Mouse (Mus musculus): ENCODE measurements at regions not wholly inside any gene's neighbourhood (a gene's known extent, or its start where the extent isn't known, plus 50 kb on each side); places are given as distances from the start of the nearest gene placed in this dataset.
A peak's percentile ranks its signal among the peaks of the same experiment; 100 is the strongest.

DNA sequence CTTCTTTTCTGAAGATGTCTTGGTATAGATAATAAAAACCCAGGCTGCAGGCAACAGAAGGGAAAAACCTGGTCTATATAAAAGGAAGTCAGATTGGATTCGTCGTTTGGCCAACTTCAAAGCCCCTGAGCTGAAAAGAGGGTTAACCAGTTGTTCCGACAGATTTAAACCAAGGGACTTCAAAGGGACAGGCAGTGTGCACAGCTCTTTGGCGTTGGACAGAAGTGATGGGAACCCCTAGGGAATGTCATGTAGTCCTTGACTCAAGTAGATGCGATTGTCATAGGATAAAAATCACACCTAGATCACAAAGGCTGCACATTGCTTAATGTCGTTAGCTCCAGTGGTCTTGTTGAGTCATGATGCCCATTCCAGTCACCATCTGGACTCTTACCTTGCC lies 865.8 kb upstream of the Car8 start:
- no peak overlapping the region for H3K4me3 ChIP-seq
- no peaks in the 10 kb centered on the region for H3K4me1 ChIP-seq
- no peaks in the 10 kb centered on the region for H3K36me3 ChIP-seq
- 0 out of 2 replicates have a peak, but pooled peaks cover 5% of the 10 kb centered on the region for H3K9me3 ChIP-seq (replicated peaks)
- WGBS (ENCODE audit: insufficient replicate concordance): 71% methylated on average over 6 of the region's 6 CpGs
- ATAC-seq: no peak
- no peak overlapping the region for H3K9ac ChIP-seq
- no peaks in the 10 kb centered on the region for H3K27me3 ChIP-seq (replicated peaks)
- H3K4me2 ChIP-seq: no peak overlapping the region
- H3K27ac ChIP-seq: no peak overlapping the region

DNA sequence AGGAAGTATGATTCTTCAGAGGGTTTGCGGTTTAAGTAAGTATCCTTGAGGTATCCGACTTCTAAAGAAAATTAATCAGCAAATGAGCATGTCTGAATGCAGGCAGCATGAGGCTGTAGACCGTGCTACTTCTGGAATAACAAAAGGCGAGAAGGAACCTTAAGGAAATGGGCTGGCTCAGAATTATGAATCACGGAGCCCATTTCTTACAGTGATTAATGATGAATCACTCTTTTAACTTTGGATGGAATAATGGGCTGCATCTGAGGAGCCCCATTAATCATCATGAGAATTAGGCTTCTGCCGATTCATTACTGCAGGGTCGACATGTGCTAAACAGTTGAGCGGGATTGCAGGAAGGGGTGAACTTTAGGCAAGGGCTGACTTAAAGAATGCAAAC lies 865.1 kb upstream of the Car8 start:
- Histone ChIP-seq H3K9ac (no peak overlapping the region), H3K27me3 (replicated peaks) (no peaks in the 10 kb centered on the region), H3K36me3 (no peaks in the 10 kb centered on the region), H3K4me1 (no peaks in the 10 kb centered on the region), H3K4me2 (no peak overlapping the region), H3K9me3 (replicated peaks) (0 out of 2 replicates have a peak, but pooled peaks cover 5% of the 10 kb centered on the region), H3K27ac (no peak overlapping the region), H3K4me3 (no peak overlapping the region)
- ATAC-seq: no peak
- 75% methylated on average over 8 of the region's 8 CpGs for WGBS (ENCODE audit: insufficient replicate concordance)

DNA sequence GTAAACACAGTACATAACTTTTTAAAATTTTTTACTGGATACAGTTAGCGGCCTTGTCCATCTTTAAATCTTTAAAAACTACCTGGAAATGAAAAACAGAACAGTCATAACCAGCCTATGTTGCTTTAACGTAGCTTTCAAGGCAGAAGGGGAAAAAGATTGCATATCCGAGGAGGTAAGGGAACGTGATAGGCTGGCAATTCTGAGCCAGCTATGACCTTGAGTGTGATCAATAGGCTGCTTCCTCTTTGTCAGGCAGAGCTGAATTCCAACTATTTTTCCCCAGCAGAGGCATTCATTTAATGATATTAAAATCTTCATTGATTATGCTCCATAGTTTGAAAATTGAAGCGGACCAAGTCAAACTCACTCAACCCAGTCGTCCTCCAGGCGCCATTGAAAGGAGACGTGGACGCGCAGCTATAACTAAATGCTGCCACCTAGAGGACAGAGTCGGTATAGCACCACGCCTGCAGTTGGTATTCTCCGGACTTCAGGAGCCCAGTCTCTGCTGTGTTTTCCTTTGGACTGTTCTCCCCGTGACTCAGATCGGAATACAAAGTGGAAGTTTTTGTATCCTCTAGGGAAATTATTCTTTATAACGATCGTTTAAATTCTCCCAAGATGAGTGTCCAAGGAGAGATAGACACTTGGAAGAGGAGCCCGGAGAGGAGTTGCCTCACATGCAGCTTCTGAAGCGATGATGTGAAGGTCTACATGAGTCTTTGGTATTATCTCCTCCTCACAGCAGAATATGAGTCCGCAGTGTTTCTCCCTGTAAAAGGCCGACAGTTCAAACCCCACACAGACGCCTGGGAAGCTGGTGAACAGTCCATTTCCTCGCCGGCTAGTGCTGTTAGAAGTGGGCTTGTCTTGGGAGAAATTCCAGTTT lies 858.2 kb upstream of the Car8 start:
- ATAC-seq: no peak
- H3K4me1 ChIP-seq: no peaks in the 10 kb centered on the region
- H3K9me3 ChIP-seq (replicated peaks): no peaks in the 10 kb centered on the region
- peak overlapping the region; percentile 36 for H3K4me2 ChIP-seq
- H3K4me3 ChIP-seq: no peak overlapping the region
- no peaks in the 10 kb centered on the region for H3K27me3 ChIP-seq (replicated peaks)
- no peak overlapping the region for H3K27ac ChIP-seq
- WGBS (ENCODE audit: insufficient replicate concordance): 24% methylated on average over 24 of the region's 24 CpGs
- H3K36me3 ChIP-seq: no peaks in the 10 kb centered on the region
- no peak overlapping the region for H3K9ac ChIP-seq

DNA sequence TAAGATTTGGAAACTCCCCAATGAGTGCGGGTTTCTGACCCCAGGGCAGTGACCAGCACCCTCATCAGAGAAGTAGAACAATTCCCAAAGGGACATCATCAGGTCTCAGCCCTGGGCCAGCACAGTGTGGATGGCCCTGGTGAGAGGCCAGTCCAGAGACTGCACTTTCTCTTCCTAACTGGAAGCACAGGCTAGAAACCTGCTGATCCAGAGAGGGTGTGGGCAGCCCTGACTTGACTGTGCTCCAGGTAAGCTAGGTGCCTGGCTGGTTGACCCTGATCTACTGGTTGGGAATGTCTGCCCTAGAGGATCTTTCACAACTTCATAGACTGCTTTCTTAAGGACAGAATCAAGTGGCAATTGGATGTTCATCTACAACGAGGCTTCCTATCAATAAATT lies 857.4 kb upstream of the Car8 start:
- no peaks in the 10 kb centered on the region for H3K4me1 ChIP-seq
- 70% methylated on average over 2 of the region's 2 CpGs for WGBS (ENCODE audit: insufficient replicate concordance)
- no peak overlapping the region for H3K9ac ChIP-seq
- H3K4me2 ChIP-seq: no peak overlapping the region
- H3K27me3 ChIP-seq (replicated peaks): no peaks in the 10 kb centered on the region
- no peaks in the 10 kb centered on the region for H3K9me3 ChIP-seq (replicated peaks)
- no peaks in the 10 kb centered on the region for H3K36me3 ChIP-seq
- ATAC-seq: no peak
- no peak overlapping the region for H3K4me3 ChIP-seq
- H3K27ac ChIP-seq: no peak overlapping the region

DNA sequence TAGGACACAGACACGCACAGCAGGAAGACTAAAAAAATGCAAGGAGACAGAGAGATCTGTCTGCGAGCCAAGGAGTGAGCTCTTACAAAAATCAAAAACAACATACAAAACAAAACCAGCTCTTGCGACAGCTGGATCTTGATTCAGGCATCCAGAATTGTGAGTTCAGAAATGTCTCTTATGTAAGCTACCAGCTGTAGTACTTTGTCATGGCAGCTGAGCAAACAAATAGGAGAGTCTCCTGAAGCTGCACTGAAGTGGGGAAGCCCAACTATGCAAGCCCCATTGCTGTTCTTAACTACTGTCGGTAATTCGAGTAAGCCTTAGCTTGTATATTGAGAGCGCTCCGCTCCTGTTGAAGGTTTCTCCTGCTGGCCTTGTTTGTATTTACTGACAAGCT lies 856.8 kb upstream of the Car8 start:
- no peak overlapping the region for H3K9ac ChIP-seq
- no peak overlapping the region for H3K4me2 ChIP-seq
- H3K27ac ChIP-seq: no peak overlapping the region
- no peaks in the 10 kb centered on the region for H3K36me3 ChIP-seq
- H3K27me3 ChIP-seq (replicated peaks): no peaks in the 10 kb centered on the region
- no peak for ATAC-seq
- H3K9me3 ChIP-seq (replicated peaks): no peaks in the 10 kb centered on the region
- WGBS (ENCODE audit: insufficient replicate concordance): 66% methylated on average over 7 of the region's 7 CpGs
- H3K4me1 ChIP-seq: no peaks in the 10 kb centered on the region
- no peak overlapping the region for H3K4me3 ChIP-seq

DNA sequence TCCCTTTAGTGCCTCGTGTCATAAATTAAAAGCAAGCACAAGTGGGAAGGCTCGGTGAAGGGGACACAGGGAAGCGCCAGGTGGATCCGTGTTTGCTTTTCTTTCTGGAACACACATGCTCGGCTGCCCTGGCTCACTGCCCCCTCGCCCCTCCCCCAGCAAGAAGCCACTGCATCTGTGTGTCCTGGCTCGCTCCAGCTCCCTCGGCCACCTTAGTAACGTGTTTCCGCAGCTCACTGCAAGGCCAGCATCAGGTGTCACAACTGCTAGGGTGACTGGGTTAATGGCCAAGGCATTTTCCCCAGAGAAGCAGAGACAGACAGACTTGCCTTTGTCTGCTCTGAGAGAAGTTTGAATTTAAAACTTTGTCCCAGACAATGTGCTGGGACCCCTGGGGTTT lies 855.7 kb upstream of the Car8 start:
- Histone ChIP-seq H3K36me3 (no peaks in the 10 kb centered on the region), H3K27ac (no peak overlapping the region), H3K27me3 (replicated peaks) (no peaks in the 10 kb centered on the region), H3K9me3 (replicated peaks) (no peaks in the 10 kb centered on the region), H3K4me1 (no peaks in the 10 kb centered on the region), H3K4me3 (no peak overlapping the region), H3K9ac (no peak overlapping the region), H3K4me2 (no peak overlapping the region)
- no peak for ATAC-seq
- WGBS (ENCODE audit: insufficient replicate concordance): 49% methylated on average over 10 of the region's 10 CpGs

DNA sequence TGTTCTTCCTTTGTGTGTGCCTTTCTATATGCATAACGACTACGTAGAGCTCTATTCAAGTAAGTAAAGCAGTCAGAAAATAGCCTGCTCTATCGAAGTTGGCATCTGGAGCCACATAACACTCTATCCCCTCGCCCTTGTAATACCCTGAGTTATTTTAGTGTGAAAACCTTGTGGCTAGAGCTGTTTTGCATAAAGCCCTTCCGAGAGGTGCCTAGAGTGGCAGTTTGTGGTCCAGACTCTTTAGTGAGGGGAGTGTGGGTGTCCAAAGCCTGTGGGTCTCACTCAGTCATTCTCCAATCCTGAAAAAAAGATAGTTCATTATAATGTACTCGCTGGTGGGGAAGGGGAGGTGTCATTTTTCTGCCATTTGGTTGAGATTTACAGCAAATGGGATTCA lies 855.2 kb upstream of the Car8 start:
- 47% methylated on average over 6 of the region's 6 CpGs for WGBS (ENCODE audit: insufficient replicate concordance)
- Histone ChIP-seq H3K9ac (no peak overlapping the region), H3K4me2 (no peak overlapping the region), H3K9me3 (replicated peaks) (no peaks in the 10 kb centered on the region), H3K4me1 (no peaks in the 10 kb centered on the region), H3K27me3 (replicated peaks) (no peaks in the 10 kb centered on the region), H3K27ac (no peak overlapping the region), H3K36me3 (no peaks in the 10 kb centered on the region), H3K4me3 (no peak overlapping the region)
- ATAC-seq: no peak

DNA sequence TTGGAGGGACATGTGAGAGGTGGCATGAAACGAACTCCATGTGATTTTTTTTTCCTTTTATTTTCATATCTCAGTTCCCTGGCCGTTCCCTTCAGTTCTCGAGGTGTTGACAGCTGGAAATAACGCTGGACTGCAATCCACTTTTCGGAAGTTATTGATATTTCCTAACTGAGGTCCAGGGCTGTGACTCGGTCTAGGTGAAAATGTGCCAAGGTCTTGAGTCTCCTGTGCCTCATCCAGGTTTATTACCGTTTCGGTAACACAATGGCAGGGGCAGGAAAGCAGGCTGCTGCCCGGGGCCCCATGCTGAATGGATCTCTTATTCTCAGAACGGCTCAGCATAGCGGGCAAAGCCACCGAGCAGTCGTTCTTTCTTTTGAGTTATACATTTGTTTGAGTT lies 844.7 kb upstream of the Car8 start:
- H3K4me1 ChIP-seq: peaks cover 19% of the 10 kb centered on the region
- 77% methylated on average over 13 of the region's 13 CpGs for WGBS (ENCODE audit: insufficient replicate concordance)
- H3K36me3 ChIP-seq: no peaks in the 10 kb centered on the region
- no peak for ATAC-seq
- no peaks in the 10 kb centered on the region for H3K9me3 ChIP-seq (replicated peaks)
- H3K9ac ChIP-seq: no peak overlapping the region
- H3K27ac ChIP-seq: no peak overlapping the region
- H3K27me3 ChIP-seq (replicated peaks): no peaks in the 10 kb centered on the region
- H3K4me3 ChIP-seq: no peak overlapping the region
- no peak overlapping the region for H3K4me2 ChIP-seq

DNA sequence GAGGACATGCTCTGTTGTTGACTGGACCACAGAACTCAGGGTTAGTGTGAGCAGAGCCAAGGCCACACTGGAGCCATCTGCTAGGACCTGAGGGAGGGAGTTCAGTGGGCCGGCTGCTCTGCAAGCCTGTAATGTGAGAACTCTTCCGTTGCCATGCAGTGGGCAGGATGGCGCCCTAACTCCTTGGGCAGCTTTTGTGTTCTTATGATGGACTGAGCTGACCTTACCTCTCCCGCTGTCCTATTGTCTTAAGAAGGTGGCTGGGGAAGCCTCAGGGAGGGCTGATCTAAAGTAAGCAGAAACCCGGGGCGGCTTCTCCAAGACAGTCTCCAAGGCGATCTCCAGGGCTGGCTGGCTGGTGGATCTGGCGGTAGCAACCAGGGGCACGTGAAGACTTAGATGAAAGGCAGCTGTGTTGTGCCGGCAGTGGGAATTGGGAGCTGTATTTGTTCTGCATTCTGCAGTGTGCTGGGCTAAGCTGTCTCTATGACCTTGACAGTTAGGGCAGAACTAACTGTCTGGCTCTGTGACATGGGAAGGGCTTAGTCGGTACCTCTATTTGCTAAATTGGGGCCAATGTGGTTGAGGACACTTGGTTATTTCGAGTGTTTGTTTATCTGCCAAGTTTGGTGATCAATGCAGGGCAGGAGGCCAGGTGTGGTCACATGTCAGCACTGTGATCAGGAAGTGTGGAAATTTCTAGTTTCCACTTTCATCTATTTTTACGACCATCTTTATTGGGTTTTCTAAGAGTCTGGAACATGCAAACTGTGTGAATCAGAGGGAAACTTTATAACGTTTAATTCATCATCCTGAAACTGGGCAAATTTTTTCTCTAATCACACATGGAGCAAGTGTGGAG lies 843.1 kb upstream of the Car8 start:
- Histone ChIP-seq H3K4me1 (peaks cover 19% of the 10 kb centered on the region), H3K27me3 (replicated peaks) (no peaks in the 10 kb centered on the region), H3K9ac (no peak overlapping the region), H3K36me3 (no peaks in the 10 kb centered on the region), H3K4me3 (no peak overlapping the region), H3K4me2 (no peak overlapping the region), H3K27ac (no peak overlapping the region), H3K9me3 (replicated peaks) (no peaks in the 10 kb centered on the region)
- peak; percentile 18; the same call in 1 of the 2 replicates for ATAC-seq
- 53% methylated on average over 14 of the region's 14 CpGs for WGBS (ENCODE audit: insufficient replicate concordance)

DNA sequence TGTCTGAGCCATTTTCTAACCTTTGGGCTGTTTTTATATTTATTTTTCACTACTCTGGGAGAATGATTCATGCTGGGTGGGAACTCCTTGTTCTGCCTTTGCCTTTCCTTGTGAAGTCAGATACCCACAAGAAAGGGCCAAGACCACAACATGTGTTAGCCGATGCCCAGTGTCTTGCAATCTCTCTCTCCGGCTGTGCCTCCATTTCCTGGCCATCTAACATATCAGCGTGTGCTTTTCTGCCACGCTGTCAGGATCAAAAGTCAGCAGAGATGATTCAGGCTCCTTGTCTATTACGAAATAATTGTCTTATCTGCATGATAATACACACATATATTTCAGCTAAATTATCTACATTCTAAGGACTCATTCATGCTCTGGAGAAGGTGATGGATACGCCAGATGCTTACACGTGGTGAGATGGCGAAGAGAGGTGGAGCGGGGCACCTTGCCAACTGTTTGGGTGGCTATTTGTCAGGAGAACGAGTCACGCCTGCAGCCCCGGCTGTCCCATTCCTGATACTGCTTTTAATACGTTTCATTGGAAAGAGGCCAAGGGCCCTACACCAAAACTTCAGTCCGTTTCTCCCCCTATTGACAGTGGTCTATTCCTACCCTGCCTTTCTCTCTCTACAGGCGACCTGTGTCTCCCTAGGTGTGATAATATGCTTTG lies 842.1 kb upstream of the Car8 start:
- H3K4me2 ChIP-seq: no peak overlapping the region
- ATAC-seq: no peak
- WGBS (ENCODE audit: insufficient replicate concordance): 39% methylated on average over 15 of the region's 15 CpGs
- H3K27me3 ChIP-seq (replicated peaks): no peaks in the 10 kb centered on the region
- no peaks in the 10 kb centered on the region for H3K9me3 ChIP-seq (replicated peaks)
- no peaks in the 10 kb centered on the region for H3K36me3 ChIP-seq
- H3K27ac ChIP-seq: no peak overlapping the region
- H3K4me1 ChIP-seq: peaks cover 19% of the 10 kb centered on the region
- H3K4me3 ChIP-seq: no peak overlapping the region
- H3K9ac ChIP-seq: no peak overlapping the region

DNA sequence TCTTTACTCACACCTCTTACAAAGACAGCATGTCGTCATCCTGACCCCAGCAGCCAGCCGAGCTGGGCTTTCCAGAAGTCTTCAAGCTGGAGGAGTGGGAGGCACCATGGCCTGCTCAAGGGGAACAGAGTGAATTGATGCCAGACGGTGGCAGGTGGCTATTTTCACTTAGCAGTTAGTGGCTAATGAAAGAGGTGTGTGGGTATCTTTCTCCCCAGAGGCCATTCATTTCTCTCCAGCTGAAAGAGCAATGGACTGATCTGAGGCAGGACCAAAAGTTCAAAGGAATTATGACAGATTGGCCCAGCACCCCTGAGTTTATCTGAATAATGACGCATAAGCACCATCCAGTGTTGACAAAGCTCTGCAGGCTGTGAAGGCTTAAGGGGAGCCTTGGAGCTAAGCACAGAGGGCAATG lies 841.0 kb upstream of the Car8 start:
- no peak overlapping the region for H3K4me3 ChIP-seq
- H3K36me3 ChIP-seq: no peaks in the 10 kb centered on the region
- no peak overlapping the region for H3K9ac ChIP-seq
- no peaks in the 10 kb centered on the region for H3K9me3 ChIP-seq (replicated peaks)
- H3K4me2 ChIP-seq: no peak overlapping the region
- WGBS (ENCODE audit: insufficient replicate concordance): 43% methylated on average over 4 of the region's 4 CpGs
- no peak overlapping the region for H3K27ac ChIP-seq
- H3K27me3 ChIP-seq (replicated peaks): no peaks in the 10 kb centered on the region
- peaks cover 19% of the 10 kb centered on the region for H3K4me1 ChIP-seq
- ATAC-seq: no peak

DNA sequence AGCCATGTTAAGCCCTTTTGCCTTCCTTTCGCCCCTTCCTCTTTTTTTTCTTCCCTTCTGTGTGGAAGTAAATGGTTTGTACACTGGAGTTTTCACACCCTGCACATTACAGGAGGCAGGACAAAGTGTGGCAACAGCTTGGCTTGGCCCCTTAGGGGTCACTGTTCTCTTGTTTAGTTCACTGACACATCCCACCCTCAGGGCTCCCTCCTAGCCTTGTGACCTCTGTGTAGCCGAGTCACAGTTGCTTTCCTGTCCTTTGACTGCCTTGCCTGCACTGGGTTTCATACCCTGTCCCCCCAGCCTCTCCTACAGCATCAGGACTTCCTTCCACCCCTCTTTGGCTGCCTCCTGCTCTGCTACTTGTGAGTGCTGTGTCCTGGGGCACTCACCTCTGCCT lies 835.6 kb upstream of the Car8 start:
- ATAC-seq: no peak
- Histone ChIP-seq H3K4me1 (no peaks in the 10 kb centered on the region), H3K4me2 (no peak overlapping the region), H3K9me3 (replicated peaks) (no peaks in the 10 kb centered on the region), H3K36me3 (no peaks in the 10 kb centered on the region), H3K9ac (no peak overlapping the region), H3K27me3 (replicated peaks) (no peaks in the 10 kb centered on the region), H3K4me3 (no peak overlapping the region), H3K27ac (no peak overlapping the region)
- 37% methylated on average over 2 of the region's 2 CpGs for WGBS (ENCODE audit: insufficient replicate concordance)
